Mouse (Mus musculus): ENCODE measurements at regions not wholly inside any gene's neighbourhood (a gene's known extent, or its start where the extent isn't known, plus 50 kb on each side); places are given as distances from the start of the nearest gene placed in this dataset.

DNA sequence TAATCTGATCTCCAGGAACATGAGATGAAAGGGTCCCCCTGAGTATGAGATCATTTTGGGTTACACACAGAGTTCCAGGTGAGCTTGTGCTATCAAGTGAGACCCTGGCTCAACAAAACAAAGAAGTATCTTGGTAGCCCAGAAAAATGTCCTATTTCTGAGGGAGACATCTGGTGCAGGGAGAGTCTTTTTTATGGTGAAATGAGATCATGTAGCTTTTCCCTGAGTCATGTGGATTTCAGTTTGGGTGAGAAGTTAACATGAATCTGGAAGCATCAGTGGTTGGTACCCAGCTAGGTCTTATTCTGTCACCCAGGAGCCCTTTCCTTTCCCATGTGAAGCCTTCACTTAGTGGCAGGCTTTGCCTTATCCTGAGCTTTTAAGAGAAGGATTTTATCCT lies 113.8 kb downstream of the Edem1 start:
- no peak for TF ChIP-seq CTCF (IDR thresholded peaks at IDR 0.05; ENCODE audit: low read depth, low read length)
- TF ChIP-seq POLR2A (IDR thresholded peaks at IDR 0.05; ENCODE audit: extremely low read depth, insufficient read depth, low read length) = no peak

Data from liver, adult 2 months (tissue).